Mouse (Mus musculus) hindlimb bud, embryonic 11.5 days (tissue): ENCODE measurements at regions not wholly inside any gene's neighbourhood (a gene's known extent, or its start where the extent isn't known, plus 50 kb on each side); places are given as distances from the start of the nearest gene placed in this dataset.
"Not testable (repeated sequence)": the region's sequence is repeated elsewhere in the genome, so short reads cannot be mapped to it uniquely, and the experiment has no call there.

ENCODE experiments used
- DNase-seq: peaks from one replicate; pipeline ENCODE4 v3.0.0-alpha.2; 2012; ENCODE audit warnings: low read depth, low spot score; ENCODE audit errors: extremely low spot score

- no peak for DNase-seq
Observed at GRCm38 (mm10) chr16:50783240-50783639, 192.3 kb upstream of the Ccdc54 start.

DNA sequence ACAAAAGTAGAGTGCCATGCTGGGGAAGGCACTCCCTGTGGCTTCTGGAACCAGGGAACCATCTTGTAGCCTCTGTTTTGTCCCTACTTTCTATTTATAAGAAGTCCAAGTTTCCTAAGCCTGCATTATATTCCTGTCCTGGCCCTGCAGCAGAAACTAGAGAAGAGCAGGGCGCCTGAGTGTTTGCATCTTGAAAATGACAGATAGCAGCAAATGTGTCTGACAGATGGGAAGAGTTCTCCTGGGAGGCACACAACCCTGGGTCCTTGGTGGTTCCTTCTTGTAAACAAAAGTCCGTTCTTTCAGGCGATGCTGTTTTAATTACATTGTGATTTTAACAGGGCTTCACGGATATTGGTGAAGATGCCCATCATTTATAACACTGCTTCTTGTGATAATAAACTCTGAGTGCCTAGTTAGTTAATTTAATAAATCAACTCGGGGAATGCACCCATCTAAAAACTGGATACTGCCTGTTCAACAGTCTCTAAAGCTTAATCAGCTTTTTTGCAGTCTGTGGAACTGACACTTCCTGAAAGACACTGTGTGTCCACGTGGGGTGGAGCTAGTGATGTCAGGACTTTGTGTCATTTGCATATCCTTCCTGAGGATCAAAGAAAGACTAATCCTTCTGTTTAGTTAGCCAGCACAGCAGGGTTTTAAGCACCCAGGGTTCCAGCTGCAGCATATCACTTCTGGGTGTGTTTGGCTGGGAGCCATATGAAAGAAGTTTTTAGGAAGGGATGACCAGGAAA is 188.3 kb upstream of the Ccdc54 start:
- DNase-seq = no peak

DNA sequence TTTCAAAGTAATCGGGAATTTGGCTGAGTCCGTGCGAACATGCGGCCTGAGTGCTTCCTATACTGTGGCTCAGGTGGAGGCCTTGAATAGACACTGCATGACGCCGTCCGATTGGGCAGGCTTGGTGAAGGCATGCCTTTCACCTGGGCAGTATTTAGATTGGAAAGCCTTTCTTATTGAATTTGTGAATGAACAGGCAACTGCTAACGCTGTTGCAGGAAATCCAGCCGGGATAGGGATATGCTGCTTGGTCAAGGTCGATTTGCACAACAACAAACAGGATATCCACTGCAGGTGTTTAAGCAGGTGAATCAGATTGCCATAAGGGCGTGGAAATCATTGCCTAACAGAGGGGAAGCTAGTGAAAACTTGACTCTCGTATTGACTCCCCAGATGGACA is 183.7 kb upstream of the Ccdc54 start:
- DNase-seq = not testable (repeated sequence)

DNA sequence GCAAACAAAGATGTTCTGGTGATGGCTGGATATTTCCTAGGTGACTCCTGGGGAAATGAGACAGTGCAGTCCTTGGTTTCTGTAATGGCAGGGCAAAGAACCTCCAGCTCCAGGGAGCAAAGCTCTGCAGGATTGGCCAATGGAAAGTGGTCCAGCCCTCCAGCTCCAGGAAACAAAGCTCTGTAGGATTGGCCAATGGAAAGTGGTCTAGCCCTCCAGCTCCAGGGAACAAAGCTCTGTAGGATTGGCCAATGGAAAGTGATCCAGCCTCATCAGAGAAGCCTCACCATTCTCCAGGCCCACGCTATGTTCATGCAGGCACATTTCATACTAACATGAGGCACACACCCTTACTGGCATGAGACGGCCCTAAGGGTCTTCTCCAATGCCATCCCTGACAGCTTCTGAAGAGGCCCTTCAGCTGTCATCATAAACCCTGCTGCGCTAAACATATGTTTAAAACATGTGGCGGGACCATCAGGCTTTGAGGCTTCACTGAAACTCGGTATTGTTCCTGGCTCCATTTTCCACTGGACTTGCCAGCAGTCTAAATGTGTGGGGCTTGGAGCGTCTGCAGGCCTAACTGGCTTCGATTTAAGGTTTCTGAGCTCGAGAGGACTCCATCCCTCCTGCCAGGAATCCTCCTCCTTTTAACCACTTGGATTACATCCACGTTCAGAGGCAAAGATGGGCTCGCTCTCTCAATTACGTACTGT is 175.3 kb upstream of the Ccdc54 start:
- DNase-seq = no peak

- DNase-seq = no peak
Observed at GRCm38 (mm10) chr16:50762096-50762495, 171.1 kb upstream of the Ccdc54 start.

DNA sequence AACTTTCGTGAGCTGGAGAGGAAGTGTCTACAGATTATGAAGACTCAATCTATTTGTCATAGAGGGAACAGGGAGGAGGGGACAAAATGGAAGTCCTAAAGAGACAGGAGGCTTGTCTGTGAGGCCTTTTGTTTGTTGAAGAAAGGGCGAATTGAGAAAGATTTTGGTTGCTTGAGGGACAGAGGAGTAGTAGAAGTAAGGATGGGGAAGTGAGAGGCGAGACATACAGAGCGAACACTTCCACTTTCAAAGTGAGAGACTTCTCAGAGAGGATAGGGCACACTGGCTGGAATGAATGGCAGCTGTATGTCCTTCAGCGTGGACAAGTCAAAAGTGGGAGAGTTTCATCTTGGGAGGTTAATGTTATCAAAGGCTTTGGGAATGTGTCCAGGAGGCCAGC is 169.0 kb upstream of the Ccdc54 start:
- no peak for DNase-seq

DNA sequence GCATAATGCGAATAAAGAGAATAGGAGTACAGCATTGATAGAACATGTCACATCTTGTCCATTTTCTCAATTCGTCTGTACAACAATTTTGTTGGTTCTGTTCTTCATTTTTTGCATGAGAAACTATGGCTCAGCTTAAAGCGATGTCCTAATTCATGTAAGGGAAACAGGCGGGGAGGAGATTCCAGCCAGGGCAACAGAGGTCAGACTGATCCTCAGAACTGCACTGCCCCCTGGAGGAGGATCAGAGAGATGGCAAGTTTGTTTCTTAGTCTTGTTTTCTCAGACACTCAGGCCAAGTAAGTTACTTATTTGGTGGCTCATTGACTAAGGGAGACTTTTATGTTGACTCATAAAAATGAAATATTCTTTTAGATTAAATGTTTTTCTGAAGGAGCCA is 165.7 kb upstream of the Ccdc54 start:
- DNase-seq = no peak

DNA sequence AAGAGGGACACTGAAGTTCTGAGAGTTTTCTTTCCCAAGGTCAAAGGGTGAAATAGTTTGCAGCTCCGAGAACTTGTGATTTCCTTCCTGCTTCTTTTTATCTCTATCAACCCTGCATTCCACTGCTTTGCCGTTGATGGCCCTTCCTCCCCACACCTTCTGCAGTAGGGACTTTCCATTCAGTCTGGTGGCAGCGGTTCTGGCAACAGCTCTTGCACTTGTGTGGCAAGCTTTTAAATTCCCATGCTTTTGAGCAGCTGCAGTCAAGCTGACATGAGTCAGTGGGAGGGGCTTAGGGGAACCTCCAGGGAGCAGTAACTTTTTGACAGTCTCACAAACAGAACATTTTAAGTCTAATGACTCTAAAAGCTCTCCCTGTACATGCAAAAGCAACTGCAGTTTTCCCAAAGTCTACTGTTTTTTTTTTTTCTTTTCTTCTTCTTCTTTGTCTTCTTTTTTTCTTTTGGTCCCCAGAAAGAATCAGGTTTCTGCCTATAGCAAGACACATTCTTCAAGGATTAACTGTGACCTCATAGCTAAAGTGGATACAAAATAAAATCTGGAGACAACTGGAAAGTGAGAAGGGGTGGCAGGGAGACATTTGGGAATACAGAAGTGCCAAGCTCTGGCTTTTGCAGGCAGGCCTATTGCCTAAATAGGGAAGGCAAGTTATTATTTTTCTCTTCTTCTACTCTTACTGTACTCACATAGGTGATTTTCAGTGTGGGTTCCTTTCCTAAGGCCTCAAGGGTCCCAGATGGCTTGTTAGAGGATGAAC is 162.8 kb upstream of the Ccdc54 start:
- DNase-seq = no peak

DNA sequence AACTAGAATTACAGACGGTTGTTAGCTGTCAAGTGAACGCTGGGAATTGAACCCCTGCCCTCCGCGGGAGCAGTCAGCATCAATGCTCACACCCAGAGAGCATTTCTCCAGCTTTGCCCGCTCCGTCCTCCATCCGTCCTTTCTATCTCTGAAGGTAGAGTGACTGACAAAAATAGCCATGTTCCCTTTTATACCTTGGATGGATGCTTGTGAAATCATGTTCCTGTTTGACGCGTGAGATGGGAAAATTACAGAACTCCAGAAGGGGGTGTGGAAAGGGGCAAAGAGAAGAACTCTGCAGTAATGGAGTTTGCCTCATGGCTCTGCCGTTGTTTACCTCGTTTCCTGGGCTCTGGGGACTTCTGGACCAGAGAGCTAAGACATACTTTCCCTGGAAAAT is 162.1 kb upstream of the Ccdc54 start:
- DNase-seq = no peak

DNA sequence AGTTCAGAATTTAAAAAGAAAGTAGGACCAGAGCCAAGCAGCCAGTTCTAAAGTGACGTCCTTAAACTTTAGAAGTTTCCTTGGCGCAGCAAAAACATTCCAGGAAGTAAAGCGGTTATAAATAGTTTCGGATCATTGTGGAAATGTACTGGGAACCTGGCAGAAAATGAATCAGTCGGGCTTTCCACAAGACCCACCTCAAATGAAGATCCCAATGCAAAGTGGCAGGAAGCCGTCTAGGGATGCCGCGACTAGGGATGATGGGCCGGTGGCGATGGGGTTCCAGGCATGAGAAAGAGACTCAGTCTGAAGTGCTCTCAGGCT is 161.3 kb upstream of the Ccdc54 start:
- no peak for DNase-seq

- DNase-seq = no peak
Observed at GRCm38 (mm10) chr16:50751495-50752276, 160.7 kb upstream of the Ccdc54 start.

- DNase-seq = no peak
Observed at GRCm38 (mm10) chr16:50747698-50748097, 156.7 kb upstream of the Ccdc54 start.

DNA sequence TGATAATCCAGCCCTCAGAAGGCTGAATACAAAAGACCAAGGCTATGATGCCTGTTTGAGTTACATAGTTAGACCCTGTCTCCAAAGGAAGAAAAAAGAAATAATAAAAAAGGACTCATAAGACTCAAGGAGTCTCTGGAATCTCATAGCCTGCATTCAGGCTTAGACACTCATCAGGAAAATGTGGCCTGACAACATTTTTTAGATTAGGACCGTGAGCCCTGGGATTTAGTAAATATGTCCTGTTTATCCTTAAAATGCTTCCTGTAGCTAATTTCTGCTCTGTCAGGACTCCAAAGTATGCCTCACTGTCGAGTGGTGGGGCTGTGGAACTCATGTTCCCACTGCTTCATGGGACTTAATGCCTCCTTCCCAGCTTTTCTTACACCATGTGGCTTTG is 154.8 kb upstream of the Ccdc54 start:
- no peak for DNase-seq

DNA sequence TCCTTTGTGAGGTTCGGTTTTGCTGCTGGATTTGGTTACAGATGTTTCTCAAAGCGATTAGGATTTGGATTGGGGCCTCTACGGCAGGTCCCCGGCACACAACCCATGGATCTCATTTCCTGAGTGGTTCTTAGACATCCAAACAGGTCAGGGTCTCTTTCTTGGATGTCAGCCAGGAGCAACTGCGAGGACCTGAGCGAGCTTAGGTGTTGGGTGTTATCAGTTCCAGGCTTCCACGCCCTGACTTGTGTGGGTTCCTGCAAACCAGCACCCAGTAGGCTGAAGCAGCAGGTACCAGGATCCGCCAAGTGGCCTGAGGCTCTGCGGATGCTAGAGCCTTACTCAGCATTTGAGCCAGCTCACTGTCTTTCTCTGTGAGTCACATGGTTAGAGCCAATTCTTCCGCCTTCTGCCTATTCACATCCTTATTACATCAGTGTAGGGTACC is 146.5 kb upstream of the Ccdc54 start:
- DNase-seq = no peak

DNA sequence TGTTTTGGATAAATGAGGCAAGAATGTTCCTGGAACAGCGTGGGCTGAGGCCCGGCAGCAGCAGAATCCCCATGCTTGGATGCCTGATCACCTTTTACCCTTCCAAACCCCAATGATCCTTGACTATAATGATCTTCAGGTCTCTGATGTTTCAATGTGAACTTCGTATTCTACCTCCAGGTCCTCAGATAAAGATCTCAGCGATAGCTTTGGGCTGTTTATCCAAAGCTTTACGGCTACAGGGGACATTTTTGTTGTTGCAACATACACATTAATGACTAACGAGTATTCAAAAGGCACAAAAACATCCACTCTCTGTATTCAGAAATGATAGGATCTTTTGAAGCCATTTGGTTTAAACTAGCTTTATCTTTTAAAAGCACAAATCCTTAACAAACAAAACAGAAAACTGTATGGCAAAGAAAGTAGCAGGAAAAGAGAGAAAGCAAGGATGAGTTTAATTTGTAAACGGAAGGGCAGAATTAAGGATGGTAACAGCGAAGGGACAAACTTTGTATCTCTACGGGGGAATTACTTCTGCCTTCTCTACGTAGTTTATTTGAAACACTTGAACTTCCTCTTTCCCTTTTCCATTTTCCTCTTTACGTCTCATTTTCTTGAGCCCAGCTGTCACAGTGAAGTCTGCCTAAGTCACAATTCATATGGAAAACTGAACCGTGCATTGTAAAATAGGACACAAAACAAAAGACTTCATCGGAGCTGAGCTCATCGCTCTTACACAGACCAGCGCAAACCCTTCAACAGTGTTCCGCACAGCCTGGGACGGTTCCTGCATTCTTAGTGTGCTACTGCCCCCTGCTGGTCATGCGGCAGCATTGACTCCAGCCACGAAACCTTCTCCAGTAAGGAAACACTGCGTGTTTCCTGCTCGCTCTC is 145.4 kb upstream of the Ccdc54 start:
- peak; percentile 87 for DNase-seq

- DNase-seq = no peak
Observed at GRCm38 (mm10) chr16:50733359-50733758, 142.4 kb upstream of the Ccdc54 start.

DNA sequence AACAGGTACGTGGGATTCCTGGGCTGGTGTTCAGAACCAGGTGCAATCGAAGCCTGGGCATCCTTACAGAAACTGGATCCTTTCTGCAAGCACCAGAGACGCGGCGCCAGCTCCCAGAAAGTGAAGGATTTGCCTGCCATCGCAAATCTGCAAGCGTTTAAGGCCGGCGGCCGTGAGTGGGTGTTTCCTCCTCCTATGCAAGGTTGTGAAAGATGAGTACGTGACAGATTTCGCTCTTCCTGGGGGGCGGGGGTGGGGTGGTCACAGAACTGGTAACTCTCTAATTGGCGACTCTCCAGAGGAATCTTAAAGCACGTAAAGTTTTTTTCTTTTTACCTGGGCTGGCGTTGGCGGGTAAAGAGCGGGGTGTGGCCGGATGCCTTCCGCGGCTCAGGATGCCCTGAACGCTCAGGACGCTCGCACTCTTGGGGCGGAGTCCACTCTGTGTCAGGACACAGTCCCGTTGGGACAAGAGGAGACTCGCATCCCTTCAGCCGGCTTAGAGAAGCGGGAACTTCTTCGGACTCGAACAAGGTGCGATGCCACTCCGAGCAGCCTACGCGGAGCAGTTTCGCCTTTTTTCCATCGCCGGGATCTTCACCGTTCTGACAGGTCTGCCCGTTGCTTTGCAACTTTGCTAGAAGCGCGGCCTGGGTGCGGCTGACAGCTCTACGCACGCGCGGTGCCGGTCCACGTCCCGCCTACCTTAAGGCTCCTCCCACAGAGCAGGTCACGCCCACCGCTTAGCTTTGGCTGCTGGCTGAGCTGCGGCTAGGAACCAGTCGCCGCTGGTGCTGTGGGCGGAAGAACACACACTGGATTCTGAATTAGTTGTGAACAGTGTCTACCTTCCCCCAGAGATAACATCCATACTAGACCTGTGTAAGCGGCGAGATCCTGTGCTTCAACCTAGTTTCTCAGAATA is 141.4 kb upstream of the Ccdc54 start:
- DNase-seq = no peak

DNA sequence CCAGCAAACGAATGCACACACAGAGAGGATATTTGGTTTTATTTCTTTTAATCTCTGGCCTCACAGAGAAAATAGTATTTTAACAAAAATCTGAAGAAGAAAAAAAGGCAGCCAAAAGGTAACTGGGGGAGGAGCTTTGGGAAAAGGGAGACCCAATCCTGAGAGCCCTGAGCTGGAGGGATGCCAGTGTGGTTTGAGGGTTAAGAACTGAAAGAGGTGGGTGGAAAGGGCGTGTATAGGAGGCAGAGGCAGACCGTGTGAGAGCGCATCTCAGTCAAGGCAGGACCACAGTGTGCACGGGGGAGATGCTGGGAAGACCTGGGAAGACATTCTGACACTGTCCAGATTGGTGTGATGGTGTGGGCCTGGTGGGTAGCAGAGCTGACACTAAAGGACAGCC is 138.4 kb upstream of the Ccdc54 start:
- no peak for DNase-seq

DNA sequence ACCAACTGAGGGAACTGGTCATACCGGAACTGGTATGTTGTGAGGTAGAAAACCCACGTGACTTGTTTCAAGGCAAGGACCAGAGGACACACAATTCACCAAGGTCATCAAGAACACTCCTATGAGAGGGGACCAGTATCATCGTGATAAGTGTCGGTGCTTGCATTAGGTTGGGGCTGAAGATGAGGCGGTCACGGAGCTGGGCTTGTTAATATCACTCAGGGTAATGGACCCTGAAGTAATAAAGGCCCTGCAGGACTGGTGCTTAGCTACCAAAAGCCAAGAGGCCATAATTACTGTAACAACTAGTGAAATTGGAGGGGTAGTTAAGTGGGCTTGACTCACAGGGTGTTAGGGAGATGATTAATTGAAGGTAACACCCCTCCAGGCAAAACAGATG is 132.2 kb upstream of the Ccdc54 start:
- no peak for DNase-seq
